Mouse (Mus musculus): Measurements from ENCODE around the gene Efna4.

DNA sequence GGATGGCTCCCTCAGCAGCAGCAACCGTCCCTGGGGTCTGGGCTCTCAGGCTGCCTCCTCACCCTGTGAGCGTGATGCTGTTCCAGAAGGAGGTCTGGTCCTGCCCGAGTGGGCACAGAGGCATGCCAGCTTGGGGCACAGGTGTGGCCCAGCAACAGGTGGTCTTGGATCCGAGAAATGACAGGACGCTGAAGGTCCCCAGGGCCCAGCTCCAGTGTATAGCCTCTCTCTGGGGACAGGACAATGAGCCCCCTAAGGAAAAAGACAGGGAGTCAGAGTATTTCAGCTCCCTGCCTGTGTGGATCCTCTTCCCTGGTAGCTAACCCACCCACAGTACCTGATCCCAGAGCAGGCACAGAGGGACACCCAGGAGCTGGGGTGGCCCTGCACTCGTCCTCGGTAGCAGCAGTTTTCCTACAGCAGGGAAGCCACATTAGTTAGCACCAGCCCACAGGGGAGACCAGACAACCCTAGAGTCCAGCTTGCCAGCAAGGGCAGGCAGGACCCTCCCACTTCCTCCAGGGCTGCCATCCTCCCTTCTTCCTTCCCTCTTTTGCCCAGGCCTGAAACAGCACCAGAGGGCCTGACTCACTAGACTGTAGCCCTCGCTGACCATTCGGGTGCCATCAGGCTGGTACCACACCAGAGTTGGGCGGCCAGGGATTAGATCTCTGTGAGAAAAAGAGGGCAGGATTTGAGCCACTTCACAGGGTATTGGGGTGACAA is 9.2 kb upstream of the Efna4 start:
- TF ChIP-seq CTCF (IDR thresholded peaks at IDR 0.05; ENCODE audit: control insufficient read depth, insufficient read depth, insufficient replicate concordance, low read depth, low read length): no peak
- TF ChIP-seq POLR2A (IDR thresholded peaks at IDR 0.05; ENCODE audit: control insufficient read depth, low read depth, low read length): no peak

All from testis, adult 2 months (tissue).